Mouse (Mus musculus): ENCODE measurements around the gene Rasgrp4.
"Not testable (repeated sequence)": the region's sequence is repeated elsewhere in the genome, so short reads cannot be mapped to it uniquely, and the experiment has no call there.

Rasgrp4 gene

DNA sequence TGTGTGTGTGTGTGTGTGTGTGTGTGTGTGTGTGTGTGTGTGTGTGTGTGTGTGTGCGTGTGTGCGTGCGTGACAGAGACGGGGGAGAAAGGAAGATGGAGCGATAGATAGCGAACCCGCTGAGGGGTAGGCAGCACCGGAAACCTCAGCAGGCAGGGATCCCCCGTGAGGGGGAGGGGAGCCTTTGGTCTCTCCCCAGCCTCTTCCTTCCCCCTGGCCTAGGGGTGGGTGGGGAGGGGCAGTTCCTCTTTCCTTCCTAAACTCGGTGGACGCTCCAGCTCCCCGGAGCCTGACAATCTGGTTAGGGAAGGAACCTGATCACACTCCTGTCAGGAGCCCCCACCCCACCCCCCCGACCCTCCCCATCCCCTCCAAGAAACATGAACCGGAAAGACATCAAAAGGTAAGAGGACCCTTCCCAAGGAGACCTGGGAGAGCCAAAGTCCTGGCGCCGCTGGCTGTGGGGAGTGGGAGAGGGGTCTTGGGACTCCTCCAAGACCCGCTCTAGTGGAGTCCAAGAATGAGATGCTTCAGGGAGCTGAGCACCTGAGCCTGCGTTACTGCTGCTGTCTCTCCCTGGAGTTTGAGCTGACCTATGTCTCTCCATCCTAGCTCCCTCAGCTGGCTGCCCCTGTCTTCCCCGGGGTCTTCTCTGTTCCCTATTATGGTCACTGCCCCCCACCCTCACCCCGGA is at the start of gene Rasgrp4:
Gene Rasgrp4 (plus strand): TSS at position 159 of the 694 bp plus-strand sequence.
- peak in 1 of 2 experiments; percentile 30 for DNase-seq (ENCODE audit: inconsistent age in 2 of 2, low spot score in 1 of 2)

GRCm38 (mm10) chr7:29085981-29086380 is 48.7 kb upstream of the Rasgrp4 start:
- DNase-seq (ENCODE audit: inconsistent age in 2 of 2, low spot score in 1 of 2), result no peak

DNA sequence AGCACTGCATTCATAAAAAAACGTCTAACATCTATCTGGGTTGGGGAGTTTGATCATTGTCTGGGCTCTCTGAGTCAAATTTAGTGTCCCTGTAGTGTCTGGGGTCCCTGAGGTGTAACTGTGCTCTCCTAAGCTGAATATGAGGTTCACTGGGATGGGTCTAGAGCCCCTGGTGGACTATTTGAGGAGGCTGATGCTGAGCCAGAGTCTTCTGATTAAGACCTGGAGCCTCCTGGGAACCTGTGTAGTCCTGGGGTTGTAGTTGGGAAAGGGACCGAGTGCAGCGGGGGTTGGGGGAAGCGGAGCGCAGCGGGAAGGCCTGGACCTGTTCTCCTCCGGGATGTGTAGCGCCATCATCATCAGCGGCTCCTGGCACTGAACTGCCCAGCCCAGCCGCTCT is 47.7 kb upstream of the Rasgrp4 start:
- DNase-seq (ENCODE audit: inconsistent age in 2 of 2, low spot score in 1 of 2), result no peak

DNA sequence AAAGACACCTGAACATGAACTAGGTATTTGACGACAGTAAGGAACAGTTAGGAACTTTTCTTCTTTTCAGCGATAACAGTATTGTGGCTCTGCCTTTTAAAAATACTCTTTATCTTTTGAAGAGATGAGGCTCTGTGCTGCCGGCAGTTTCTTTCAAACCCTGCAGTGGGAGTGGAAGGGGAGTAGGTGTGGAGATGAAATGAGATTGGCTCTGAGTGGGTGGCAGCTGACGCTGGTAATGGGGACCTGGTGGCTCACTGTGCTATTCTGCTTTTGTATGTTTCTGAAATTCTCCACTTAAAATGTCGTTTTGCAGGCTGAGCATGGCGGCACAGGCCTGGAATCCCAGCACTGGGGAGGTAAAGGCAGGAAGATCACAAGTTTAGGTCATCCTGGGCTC is 45.8 kb upstream of the Rasgrp4 start:
- DNase-seq (ENCODE audit: inconsistent age in 2 of 2, low spot score in 1 of 2), result no peak

GRCm38 (mm10) chr7:29097131-29097530 is 37.5 kb upstream of the Rasgrp4 start:
- DNase-seq (ENCODE audit: inconsistent age in 2 of 2, low spot score in 1 of 2), result no peak

- DNase-seq (ENCODE audit: inconsistent age in 2 of 2, low spot score in 1 of 2), result no peak
Observed at GRCm38 (mm10) chr7:29101286-29102017, 33.2 kb upstream of the Rasgrp4 start.

DNA sequence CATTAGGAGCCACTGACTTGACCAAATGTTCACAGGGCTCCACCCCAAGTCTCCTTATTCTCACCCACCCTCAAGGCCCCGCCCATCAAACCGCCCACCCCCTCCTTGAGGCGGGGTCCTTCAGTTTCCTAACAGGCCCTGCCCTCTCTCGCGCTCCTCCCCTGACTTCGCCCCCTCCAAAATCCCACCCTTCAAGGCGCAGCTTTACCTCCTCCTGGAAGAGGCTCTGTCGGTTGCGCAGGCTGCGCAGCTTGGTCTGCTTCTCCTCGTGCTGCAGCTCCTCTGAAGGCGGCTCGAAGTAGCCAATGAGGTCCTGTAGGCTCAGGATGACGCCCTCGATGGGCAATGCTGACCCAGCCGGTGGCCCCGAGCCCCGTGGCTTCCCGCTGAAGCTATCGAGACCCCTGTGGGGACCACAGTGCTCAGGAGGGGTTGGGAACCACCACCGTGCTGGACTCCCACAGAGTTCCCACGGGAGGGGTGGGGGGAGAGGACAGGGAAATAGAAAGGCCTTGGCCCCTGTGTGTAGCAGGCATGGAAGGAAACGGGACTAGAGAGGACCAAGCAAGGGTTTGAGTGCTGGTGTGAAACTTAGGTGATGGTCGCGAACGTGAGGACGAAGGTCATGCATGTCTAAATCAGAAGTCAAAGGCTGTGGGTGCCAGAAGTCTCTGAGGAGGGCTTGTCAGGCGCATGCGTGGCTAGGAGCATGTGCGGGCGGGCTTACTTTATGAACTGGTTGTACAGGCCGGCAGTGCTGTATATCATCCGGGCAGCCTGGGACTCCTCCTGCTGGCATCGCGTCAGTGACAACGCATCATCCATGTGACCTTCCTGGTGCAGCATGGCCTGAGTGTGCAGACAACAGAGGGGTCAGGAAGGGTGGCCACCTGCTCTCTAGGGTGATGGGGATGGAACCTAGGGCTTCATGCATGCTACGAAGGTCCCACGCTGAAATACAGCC is 25.4 kb upstream of the Rasgrp4 start:
- peak; percentile 69 to 81 for DNase-seq (ENCODE audit: inconsistent age in 2 of 2, low spot score in 1 of 2)

GRCm38 (mm10) chr7:29118142-29118851 is 16.4 kb upstream of the Rasgrp4 start:
- DNase-seq (ENCODE audit: inconsistent age in 2 of 2, low spot score in 1 of 2), result no peak

DNA sequence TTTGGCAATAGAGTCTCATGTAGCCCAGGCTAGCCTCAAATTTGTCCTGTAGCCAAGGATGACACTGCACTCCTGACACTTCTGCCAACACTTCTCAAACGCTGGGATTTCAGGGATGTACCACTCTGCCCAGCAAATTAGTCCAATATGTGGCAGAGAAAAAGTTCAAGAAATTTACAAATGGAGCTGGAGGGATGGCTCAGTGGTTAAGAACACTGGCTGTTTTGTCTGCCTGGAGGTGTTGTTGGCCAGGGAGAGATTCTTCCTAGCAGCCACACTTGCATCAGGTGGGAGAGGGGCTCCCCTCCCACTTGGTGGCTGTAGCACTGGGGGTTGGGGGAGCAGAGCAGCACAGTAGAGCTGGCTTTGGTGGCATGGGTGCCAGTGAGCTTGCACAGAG is 15.1 kb upstream of the Rasgrp4 start:
- DNase-seq (ENCODE audit: inconsistent age in 2 of 2, low spot score in 1 of 2), result no peak

DNA sequence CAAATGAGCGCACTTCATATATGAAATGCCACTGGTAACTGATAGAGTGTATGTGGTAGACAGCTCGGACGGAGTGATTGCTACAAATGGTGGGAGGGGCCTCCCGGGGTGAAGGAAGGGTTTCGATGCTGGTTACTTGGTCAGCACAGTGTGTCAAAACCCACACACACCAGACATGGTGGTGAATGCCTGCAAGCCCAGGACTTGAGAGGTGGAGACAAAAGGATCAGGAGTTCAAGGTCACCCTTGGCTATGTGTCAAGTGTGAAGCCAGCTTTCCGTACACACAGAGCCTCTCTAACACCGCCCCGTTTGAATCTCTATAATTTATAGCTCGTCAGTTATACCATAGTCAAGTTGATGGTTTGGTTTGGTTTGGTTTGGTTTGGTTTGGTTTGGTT is 11.8 kb upstream of the Rasgrp4 start:
- no peak for DNase-seq (ENCODE audit: inconsistent age in 2 of 2, low spot score in 1 of 2)

DNA sequence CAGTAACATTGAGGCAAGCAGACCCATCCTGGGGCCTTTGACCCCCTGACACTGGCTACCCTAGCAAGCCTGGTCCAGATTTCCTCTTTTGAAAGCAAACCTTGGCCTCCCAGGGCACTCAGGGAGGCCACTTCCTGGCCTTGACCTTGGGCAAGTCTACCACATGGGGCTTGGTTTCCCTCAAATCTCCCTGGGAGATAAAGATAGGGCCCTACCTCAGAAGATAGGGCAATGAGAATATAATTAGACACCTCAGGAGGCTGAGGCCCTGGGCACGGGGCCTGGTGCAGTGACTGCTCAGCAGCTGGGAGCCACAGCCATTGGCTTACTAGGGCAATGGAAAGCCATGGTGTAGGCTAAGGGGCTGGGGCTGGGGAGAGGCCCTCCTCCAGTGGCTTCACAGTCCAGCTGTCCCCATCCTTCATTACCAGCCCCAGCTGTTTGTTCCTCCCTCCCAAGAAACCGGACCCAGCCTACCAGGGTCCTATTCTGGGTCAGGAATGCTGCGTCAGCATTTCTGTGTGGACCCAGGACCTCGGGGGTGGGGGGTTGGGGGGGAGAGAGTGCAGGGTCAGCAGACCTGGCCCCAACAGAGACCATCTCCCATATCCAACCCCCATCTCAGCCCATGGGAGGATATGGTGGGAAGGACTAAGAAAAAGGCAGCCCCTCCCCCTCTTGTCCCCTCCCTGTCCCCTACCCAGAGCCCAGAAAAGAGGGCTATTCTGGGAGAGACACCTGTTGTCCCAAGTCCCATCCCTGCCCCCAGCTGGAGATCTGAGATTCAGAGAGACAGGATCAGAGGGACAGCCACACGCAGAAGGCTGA is 10.9 kb upstream of the Rasgrp4 start:
- DNase-seq (ENCODE audit: inconsistent age in 2 of 2, low spot score in 1 of 2), result no peak

- DNase-seq (ENCODE audit: inconsistent age in 2 of 2, low spot score in 1 of 2), result peak; percentile 58 to 81
Observed at GRCm38 (mm10) chr7:29124970-29125369, 9.7 kb upstream of the Rasgrp4 start, which contains the start of gene Ryr1. TSS of gene Ryr1 (minus strand) at chr7:29125179.

GRCm38 (mm10) chr7:29126173-29126915 is 8.3 kb upstream of the Rasgrp4 start:
- peak; percentile 66 to 90 for DNase-seq (ENCODE audit: inconsistent age in 2 of 2, low spot score in 1 of 2)

- DNase-seq (ENCODE audit: inconsistent age in 2 of 2, low spot score in 1 of 2), result peak in 1 of 2 experiments; percentile 44
Observed at GRCm38 (mm10) chr7:29128725-29129124, 5.9 kb upstream of the Rasgrp4 start.

GRCm38 (mm10) chr7:29134230-29134629 is 421 bp upstream of the Rasgrp4 start:
- no peak for DNase-seq (ENCODE audit: inconsistent age in 2 of 2, low spot score in 1 of 2)

GRCm38 (mm10) chr7:29137429-29137828 is 2.8 kb downstream of the Rasgrp4 start:
- peak in 1 of 2 experiments; percentile 55 for DNase-seq (ENCODE audit: inconsistent age in 2 of 2, low spot score in 1 of 2)

DNA sequence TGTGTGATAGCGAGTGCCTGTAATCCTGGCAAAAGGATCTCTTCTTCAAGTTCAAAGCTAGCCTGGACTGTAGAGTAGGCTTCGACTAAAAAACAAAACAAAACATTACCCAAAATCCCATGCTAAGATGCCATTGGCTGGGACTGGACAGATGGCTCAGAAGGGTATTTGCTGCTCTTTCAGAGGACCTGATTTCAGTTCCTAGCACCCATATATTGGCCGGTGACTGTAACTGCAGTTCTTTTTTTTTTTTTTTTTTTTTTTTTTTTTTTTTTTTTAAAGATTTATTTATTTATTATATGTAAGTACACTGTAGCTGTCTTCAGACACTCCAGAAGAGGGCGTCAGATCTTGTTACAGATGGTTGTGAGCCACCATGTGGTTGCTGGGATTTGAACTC is 4.6 kb downstream of the Rasgrp4 start:
- DNase-seq (ENCODE audit: inconsistent age in 2 of 2, low spot score in 1 of 2), result not testable (repeated sequence)

DNA sequence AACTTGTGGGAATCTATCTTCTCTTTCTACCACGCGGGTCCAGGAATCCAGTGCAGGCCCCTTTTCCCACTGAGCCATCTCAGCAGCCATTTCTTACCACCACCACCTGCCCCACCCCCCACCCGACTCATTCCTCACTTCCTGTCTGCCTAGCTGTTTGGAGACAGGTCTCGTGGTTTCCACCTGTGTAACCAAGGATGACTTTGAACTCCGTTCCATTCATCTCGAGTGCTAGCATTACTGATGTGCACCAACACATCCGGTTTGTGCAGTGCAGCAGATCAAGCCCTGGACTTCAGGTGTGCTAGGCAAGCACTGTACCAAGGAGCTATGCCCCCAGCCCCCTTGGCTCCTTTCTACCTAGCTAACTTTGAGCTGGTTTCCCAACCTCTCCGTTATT is 6.8 kb downstream of the Rasgrp4 start:
- no peak for DNase-seq (ENCODE audit: inconsistent age in 2 of 2, low spot score in 1 of 2)

- DNase-seq (ENCODE audit: inconsistent age in 2 of 2, low spot score in 1 of 2), result peak in 1 of 2 experiments; percentile 62
Observed at GRCm38 (mm10) chr7:29144006-29144405, 9.4 kb downstream of the Rasgrp4 start.

Measured in adrenal gland, adult (tissue).